Mouse (Mus musculus) heart, postnatal 0 days (tissue): ENCODE measurements at regions not wholly inside any gene's neighbourhood (a gene's known extent, or its start where the extent isn't known, plus 50 kb on each side); places are given as distances from the start of the nearest gene placed in this dataset.
A peak's percentile ranks its signal among the peaks of the same experiment; 100 is the strongest.

Experiments used
- ATAC-seq: fragments of 200-750 bp; cut with Nextera tagmentation; 2 replicates; pipeline ENCODE4 v1.8.0; 2017; ENCODE audit warnings: low read depth, moderate number of reproducible peaks, moderate library complexity; ENCODE audit not compliant: insufficient read depth
- DNase-seq: peaks from one replicate; pipeline ENCODE4 v3.0.0-alpha.2; 2016; ENCODE audit warnings: low spot score
- H3K27ac ChIP-seq: fragments of 300-500 bp; sonication (generic); 2 replicates; pipeline ENCODE4 v1.5.1; 2014; ENCODE audit warnings: low read depth, mild to moderate bottlenecking
- H3K27me3 ChIP-seq: fragments of 300-500 bp; sonication (generic); 2 replicates; pipeline ENCODE4 v1.6.1; 2014; ENCODE audit warnings: low read length, mixed read lengths; ENCODE audit not compliant: control insufficient read depth, insufficient read depth
- H3K36me3 ChIP-seq: fragments of 300-500 bp; sonication (generic); replicated peaks from 2 replicates; pipeline ENCODE4 v1.6.1; 2014; ENCODE audit warnings: low read length, mixed read lengths; ENCODE audit not compliant: control insufficient read depth, insufficient read depth
- H3K4me1 ChIP-seq: fragments of 300-500 bp; sonication (generic); 2 replicates; pipeline ENCODE4 v1.6.1; 2014; ENCODE audit warnings: antibody characterized with exemption; ENCODE audit not compliant: control insufficient read depth, insufficient read depth
- H3K4me2 ChIP-seq: fragments of 300-500 bp; sonication (generic); 2 replicates; pipeline ENCODE4 v1.6.1; 2014; ENCODE audit warnings: low read depth, mild to moderate bottlenecking, low read length, moderate library complexity
- H3K4me3 ChIP-seq: fragments of 300-500 bp; sonication (generic); 2 replicates; pipeline ENCODE4 v1.5.1; 2014; ENCODE audit warnings: low read depth, low read length
- H3K9ac ChIP-seq: fragments of 300-500 bp; sonication (generic); replicated peaks from 2 replicates; pipeline ENCODE4 v1.6.1; 2014; ENCODE audit warnings: low read depth, low read length, mixed read lengths
- H3K9me3 ChIP-seq: fragments of 300-500 bp; sonication (generic); replicated peaks from 2 replicates; pipeline ENCODE4 v1.6.1; 2016; ENCODE audit warnings: low read length; ENCODE audit not compliant: control insufficient read depth
- CTCF ChIP-seq: IDR thresholded peaks from 2 replicates; pipeline ENCODE4 v1.5.1; 2016; ENCODE audit warnings: antibody characterized with exemption, control low read depth, low read depth
- EP300 ChIP-seq: IDR thresholded peaks from 2 replicates; pipeline ENCODE4 v1.6.1; 2016; ENCODE audit warnings: antibody characterized with exemption, low read depth
- WGBS: fragments of 180-500 bp; shearing (Covaris S2); extraction: QIAGEN DNeasy Blood & Tissue Kit; methylation state at CpG from one replicate; pipeline ENCODE4 v1.1.7; 2014; 5-methylcytosine and 5-hydroxymethylcytosine counted together

GRCm38 (mm10) chr10:118569424-118569823 lies 128.6 kb downstream of the Ifng start:
- Histone ChIP-seq H3K27me3 (no peaks in the 10 kb centered on the region), H3K9ac (no peak overlapping the region), H3K9me3 (no peaks in the 10 kb centered on the region), H3K4me1 (0 out of 2 replicates have a peak, but pooled peaks cover 8% of the 10 kb centered on the region), H3K4me3 (no peak overlapping the region), H3K36me3 (no peaks in the 10 kb centered on the region), H3K27ac (no peak overlapping the region), H3K4me2 (peak overlapping the region; percentile 15; the same call in 1 of the 2 replicates)
- ATAC-seq = peak; percentile 58
- 11% methylated on average over 8 of the region's 8 CpGs for WGBS
- TF ChIP-seq CTCF = no peak
- no peak for TF ChIP-seq EP300
- peak; percentile 26 for DNase-seq

DNA sequence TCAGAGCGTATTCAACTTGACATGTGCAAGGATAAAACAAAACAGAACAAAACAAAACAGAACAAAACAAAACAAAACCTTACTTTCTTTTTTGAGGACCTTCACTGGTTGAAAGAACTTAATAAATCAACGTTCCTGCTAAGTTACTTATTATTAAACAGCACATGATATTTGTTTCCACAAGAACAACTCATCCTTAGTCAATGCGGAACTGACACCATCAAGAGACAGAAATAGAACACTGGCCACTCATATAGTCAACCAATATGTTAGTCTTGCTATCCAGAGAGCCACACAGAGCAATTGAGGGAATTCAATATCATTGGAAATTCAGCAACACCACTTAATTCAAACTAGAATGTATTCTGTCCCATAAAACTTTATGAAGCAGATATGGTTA lies 132.4 kb downstream of the Ifng start:
- no peak for TF ChIP-seq EP300
- TF ChIP-seq CTCF = no peak
- DNase-seq (no peak), ATAC-seq (no peak)
- Histone ChIP-seq H3K36me3 (no peaks in the 10 kb centered on the region), H3K9me3 (no peaks in the 10 kb centered on the region; the same call in 1 of the 2 replicates), H3K27ac (no peak overlapping the region), H3K27me3 (no peaks in the 10 kb centered on the region), H3K9ac (no peak overlapping the region), H3K4me3 (no peak overlapping the region), H3K4me2 (no peak overlapping the region), H3K4me1 (0 out of 2 replicates have a peak, but pooled peaks cover 8% of the 10 kb centered on the region)
- WGBS = 55% methylated on average over 3 of the region's 3 CpGs

DNA sequence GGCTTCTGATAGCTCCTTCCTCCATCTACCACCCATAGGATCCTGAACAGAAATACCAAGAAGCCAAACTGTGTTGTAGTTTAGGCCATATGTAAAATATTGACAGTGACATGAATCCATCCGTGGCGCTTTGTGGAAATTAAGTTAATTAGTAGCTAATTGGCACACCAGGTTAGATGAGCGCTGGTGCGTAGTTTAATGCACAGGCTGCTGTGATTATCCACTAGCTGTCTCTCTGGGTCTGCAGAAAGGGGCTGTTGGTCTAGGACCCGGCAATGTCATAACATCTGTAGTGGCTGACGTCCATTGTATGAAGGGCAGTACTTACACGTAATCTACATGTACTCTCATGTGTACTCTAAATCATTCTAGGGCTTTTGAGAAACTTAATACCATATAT lies 134.7 kb downstream of the Ifng start:
- no peak overlapping the region for H3K27ac ChIP-seq

GRCm38 (mm10) chr10:118581376-118581775 lies 140.5 kb downstream of the Ifng start:
- Histone ChIP-seq H3K27me3 (no peaks in the 10 kb centered on the region), H3K4me3 (no peak overlapping the region), H3K4me1 (no peaks in the 10 kb centered on the region), H3K36me3 (no peaks in the 10 kb centered on the region), H3K9me3 (peaks cover 9% of the 10 kb centered on the region), H3K9ac (no peak overlapping the region), H3K27ac (no peak overlapping the region), H3K4me2 (no peak overlapping the region)
- WGBS = 47% methylated on average over 2 of the region's 2 CpGs
- TF ChIP-seq CTCF (no peak), EP300 (no peak)
- DNase-seq (no peak), ATAC-seq (no peak)

More for the DNA sequence above, 134.7 kb downstream of the Ifng start:
- ATAC-seq (no peak), DNase-seq (no peak)
- no peaks in the 10 kb centered on the region for H3K27me3 ChIP-seq
- H3K4me1 ChIP-seq = 0 out of 2 replicates have a peak, but pooled peaks cover 8% of the 10 kb centered on the region
- TF ChIP-seq CTCF (no peak), EP300 (no peak)
- H3K9me3 ChIP-seq = peaks cover 9% of the 10 kb centered on the region
- 88% methylated on average over 7 of the region's 7 CpGs for WGBS
- H3K4me2 ChIP-seq = no peak overlapping the region
- no peak overlapping the region for H3K9ac ChIP-seq
- no peaks in the 10 kb centered on the region for H3K36me3 ChIP-seq
- H3K4me3 ChIP-seq = no peak overlapping the region

DNA sequence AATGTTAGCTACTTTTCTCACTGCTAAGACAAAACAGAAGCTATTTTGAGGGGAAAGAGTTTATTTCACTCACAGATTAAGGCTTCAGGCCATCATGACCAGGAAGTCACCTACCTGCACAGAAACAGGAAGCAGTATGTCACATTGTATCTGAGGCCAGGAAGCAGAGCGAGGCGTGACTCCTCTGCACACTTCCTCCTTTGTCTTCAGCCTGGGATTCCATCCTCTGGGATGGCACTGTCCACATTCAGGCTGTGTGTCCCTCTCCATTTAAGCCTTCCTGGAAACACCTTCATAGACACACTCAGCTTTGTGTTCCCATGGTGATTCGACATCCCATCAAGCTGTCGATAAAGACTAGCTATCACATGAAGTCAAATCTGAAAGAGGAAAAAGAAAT lies 145.0 kb downstream of the Ifng start:
- Histone ChIP-seq H3K4me2 (no peak overlapping the region), H3K27me3 (no peaks in the 10 kb centered on the region), H3K9me3 (no peaks in the 10 kb centered on the region), H3K27ac (no peak overlapping the region), H3K4me1 (no peaks in the 10 kb centered on the region), H3K36me3 (no peaks in the 10 kb centered on the region), H3K9ac (no peak overlapping the region), H3K4me3 (no peak overlapping the region)
- WGBS = 77% methylated on average over 4 of the region's 4 CpGs
- TF ChIP-seq EP300 = no peak
- ATAC-seq = no peak
- DNase-seq = no peak

DNA sequence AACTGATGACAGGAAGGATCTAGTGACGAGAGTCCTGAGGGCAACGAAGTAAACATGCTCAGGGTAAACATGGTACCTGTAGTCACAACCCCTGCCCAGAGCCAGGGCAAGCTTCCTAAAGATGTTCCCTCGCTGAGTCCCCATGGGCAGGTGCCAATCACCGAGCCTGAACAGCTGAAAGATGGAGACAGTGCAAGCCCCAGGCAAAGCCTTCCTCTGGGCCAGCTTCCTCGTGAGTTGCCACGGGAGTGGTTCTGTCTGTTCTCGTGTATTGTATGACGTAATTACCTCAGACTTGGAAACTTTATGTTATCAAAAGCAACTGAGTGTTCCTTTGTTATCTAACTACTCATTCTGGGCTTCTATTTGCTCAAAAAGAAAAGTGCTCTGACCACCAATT lies 147.4 kb downstream of the Ifng start:
- DNase-seq (no peak), ATAC-seq (no peak)
- Histone ChIP-seq H3K4me1 (no peaks in the 10 kb centered on the region), H3K27me3 (no peaks in the 10 kb centered on the region), H3K9ac (no peak overlapping the region), H3K36me3 (no peaks in the 10 kb centered on the region), H3K9me3 (no peaks in the 10 kb centered on the region), H3K4me3 (no peak overlapping the region), H3K4me2 (no peak overlapping the region), H3K27ac (no peak overlapping the region)
- TF ChIP-seq CTCF (no peak), EP300 (no peak)
- WGBS = 45% methylated on average over 8 of the region's 8 CpGs
